In the genomic region with DNA sequence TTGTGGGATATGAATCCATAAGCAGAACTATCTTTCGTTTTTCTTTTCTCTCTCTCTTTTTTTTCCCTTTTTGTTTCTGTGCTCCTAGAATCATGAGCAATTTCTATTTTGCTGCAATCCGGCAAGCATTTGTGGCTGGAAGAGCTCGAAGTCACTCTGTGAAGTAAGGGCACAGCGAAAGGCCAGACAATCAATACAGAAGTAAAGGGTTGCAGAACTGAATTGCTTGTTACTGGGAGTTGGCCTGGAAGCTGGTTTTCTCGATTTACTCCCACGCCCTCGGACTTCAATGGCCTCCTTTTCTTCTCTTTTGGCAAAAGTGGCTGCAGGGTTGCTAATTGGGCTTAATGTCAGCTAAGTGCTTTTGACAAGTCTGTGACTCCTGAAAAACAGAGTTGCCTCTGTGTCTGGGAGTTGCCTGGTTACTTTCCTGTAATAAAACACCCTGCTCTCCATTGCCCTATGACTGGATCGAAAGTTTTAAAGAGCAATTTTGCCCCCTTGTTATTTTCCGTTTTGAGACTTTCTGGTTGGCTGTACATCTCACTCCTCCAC, we compare ENCODE assay signal across 16 mouse cellular contexts.
DNase-seq lines count a peak whose midpoint lies in the region; ATAC-seq lines count a peak whose summit lies in the region.
"Had no signal": no experiment of that assay in that cellular context is flagged by ENCODE, and none has a peak within 500 bp of the region (broad histone marks: within the 10 kb centered on the region; RNA-seq: fewer than 3 reads in every experiment).

No protein-coding gene starts in this region.

- H3K27ac ChIP-seq in midbrain, embryonic 14.5 days (replicated peaks; ENCODE audit: low read depth, low read length) = no peak overlapping the region
- H3K27ac ChIP-seq in midbrain, embryonic 10.5 days (replicated peaks) = no peak overlapping the region
- H3K27ac ChIP-seq in embryonic facial prominence, embryonic 12.5 days = no peak overlapping the region
- peak overlapping the region; percentile 63; the same call in 1 of the 2 replicates for H3K27ac ChIP-seq in limb, embryonic 12.5 days
- no peak overlapping the region for H3K27ac ChIP-seq in intestine, embryonic 15.5 days
- H3K27ac ChIP-seq: heart, embryonic 13.5 days; liver, embryonic 13.5 days had no signal

- H3K9me3 ChIP-seq in midbrain, embryonic 14.5 days (ENCODE audit: control insufficient read depth, low read length) = no peaks in the 10 kb centered on the region
- no peaks in the 10 kb centered on the region for H3K9me3 ChIP-seq in midbrain, embryonic 10.5 days (replicated peaks)
- no peaks in the 10 kb centered on the region for H3K9me3 ChIP-seq in embryonic facial prominence, embryonic 12.5 days
- no peaks in the 10 kb centered on the region for H3K9me3 ChIP-seq in limb, embryonic 12.5 days
- no peaks in the 10 kb centered on the region for H3K9me3 ChIP-seq in intestine, embryonic 15.5 days
- H3K9me3 ChIP-seq: heart, embryonic 13.5 days; liver, embryonic 13.5 days had no signal

- no peak overlapping the region for H3K4me2 ChIP-seq in midbrain, embryonic 14.5 days (ENCODE audit: low read length)
- no peak overlapping the region for H3K4me2 ChIP-seq in embryonic facial prominence, embryonic 12.5 days (replicated peaks)
- 0 out of 2 replicates have a peak overlapping the region, but pooled peaks have one; percentile 24 for H3K4me2 ChIP-seq in limb, embryonic 12.5 days
- no peak overlapping the region for H3K4me2 ChIP-seq in intestine, embryonic 15.5 days (replicated peaks)
- H3K4me2 ChIP-seq: heart, embryonic 13.5 days; liver, embryonic 13.5 days had no signal

- no peak for ATAC-seq in midbrain, embryonic 14.5 days (ENCODE audit: low FRiP score, low TSS enrichment)
- peak; percentile 47; the same call in 1 of the 2 replicates for ATAC-seq in embryonic facial prominence, embryonic 12.5 days (ENCODE audit: insufficient number of reproducible peaks, insufficient read depth, low FRiP score, low TSS enrichment)
- no peak for ATAC-seq in limb, embryonic 12.5 days (ENCODE audit: insufficient number of reproducible peaks, insufficient read depth, low FRiP score, low TSS enrichment, low read depth)
- no peak for ATAC-seq in intestine, embryonic 15.5 days
- ATAC-seq: intestine, postnatal 0 days had no signal

- peak; percentile 18 for DNase-seq in midbrain, embryonic 14.5 days
- no peak for DNase-seq in midbrain, embryonic 10.5 days (ENCODE audit: low spot score)
- DNase-seq in embryo, embryonic 10.5 days (ENCODE audit: low spot score) = peak; percentile 57
- DNase-seq in thymus, postnatal 10 days (ENCODE audit: low spot score in 2 of 2) = no peak
- DNase-seq in heart, postnatal 4 days = no peak
- DNase-seq: adrenal gland, postnatal 36 days; cerebellum, adult 11-12 months; gastrocnemius, postnatal 14 days; liver, embryonic 13.5 days; lung, postnatal 14 days; thymus, postnatal 14 days had no signal

- H3K4me1 ChIP-seq in midbrain, embryonic 14.5 days (ENCODE audit: control insufficient read depth, insufficient read depth, low read length) = no peaks in the 10 kb centered on the region
- peaks cover 7% of the 10 kb centered on the region; the same call in 1 of the 2 replicates for H3K4me1 ChIP-seq in midbrain, embryonic 10.5 days
- no peaks in the 10 kb centered on the region for H3K4me1 ChIP-seq in embryonic facial prominence, embryonic 12.5 days
- H3K4me1 ChIP-seq in limb, embryonic 12.5 days (replicated peaks) = 0 out of 2 replicates have a peak, but pooled peaks cover 8% of the 10 kb centered on the region
- no peaks in the 10 kb centered on the region for H3K4me1 ChIP-seq in intestine, embryonic 15.5 days (replicated peaks)
- H3K4me1 ChIP-seq: heart, embryonic 13.5 days; liver, embryonic 13.5 days had no signal

- 64% methylated on average over 9 of the region's 9 CpGs for WGBS in midbrain, embryonic 14.5 days
- WGBS in midbrain, embryonic 10.5 days = 73% methylated on average over 9 of the region's 9 CpGs
- 29% methylated on average over 9 of the region's 9 CpGs for WGBS in embryonic facial prominence, embryonic 12.5 days
- 27% methylated on average over 9 of the region's 9 CpGs for WGBS in limb, embryonic 12.5 days
- 59% methylated on average over 9 of the region's 9 CpGs for WGBS in intestine, embryonic 15.5 days

- no peaks in the 10 kb centered on the region for H3K27me3 ChIP-seq in midbrain, embryonic 14.5 days (ENCODE audit: control insufficient read depth, insufficient read depth, low read length)
- H3K27me3 ChIP-seq in midbrain, embryonic 10.5 days (ENCODE audit: low read depth, poor library complexity, severe bottlenecking) = no peaks in the 10 kb centered on the region
- no peaks in the 10 kb centered on the region for H3K27me3 ChIP-seq in embryonic facial prominence, embryonic 12.5 days
- no peaks in the 10 kb centered on the region for H3K27me3 ChIP-seq in limb, embryonic 12.5 days
- no peaks in the 10 kb centered on the region for H3K27me3 ChIP-seq in intestine, embryonic 15.5 days (replicated peaks)
- H3K27me3 ChIP-seq: heart, embryonic 13.5 days; liver, embryonic 13.5 days had no signal

- H3K36me3 ChIP-seq in midbrain, embryonic 14.5 days (ENCODE audit: control insufficient read depth, insufficient read depth, low read length) = no peaks in the 10 kb centered on the region
- no peaks in the 10 kb centered on the region for H3K36me3 ChIP-seq in midbrain, embryonic 10.5 days
- H3K36me3 ChIP-seq in embryonic facial prominence, embryonic 12.5 days = no peaks in the 10 kb centered on the region
- H3K36me3 ChIP-seq in limb, embryonic 12.5 days = no peaks in the 10 kb centered on the region
- H3K36me3 ChIP-seq in intestine, embryonic 15.5 days = no peaks in the 10 kb centered on the region
- H3K36me3 ChIP-seq: heart, embryonic 13.5 days; liver, embryonic 13.5 days had no signal

- H3K4me3 ChIP-seq in midbrain, embryonic 14.5 days (replicated peaks; ENCODE audit: low read depth, low read length) = no peak overlapping the region
- H3K4me3 ChIP-seq in midbrain, embryonic 10.5 days = no peak overlapping the region
- H3K4me3 ChIP-seq in embryonic facial prominence, embryonic 12.5 days = no peak overlapping the region
- no peak overlapping the region for H3K4me3 ChIP-seq in limb, embryonic 12.5 days (replicated peaks)
- no peak overlapping the region for H3K4me3 ChIP-seq in intestine, embryonic 15.5 days (replicated peaks)
- H3K4me3 ChIP-seq: heart, embryonic 13.5 days; liver, embryonic 13.5 days had no signal

- H3K9ac ChIP-seq in midbrain, embryonic 14.5 days (replicated peaks; ENCODE audit: low read length) = no peak overlapping the region
- no peak overlapping the region for H3K9ac ChIP-seq in embryonic facial prominence, embryonic 12.5 days
- H3K9ac ChIP-seq in limb, embryonic 12.5 days (replicated peaks) = no peak overlapping the region
- no peak overlapping the region for H3K9ac ChIP-seq in intestine, embryonic 15.5 days
- H3K9ac ChIP-seq: heart, embryonic 13.5 days; liver, embryonic 13.5 days had no signal

Comparison
In these comparisons a context has a peak if more than half of its experiments do, and no peak if none do; other contexts are left out.
1. DNase-seq: peak in midbrain, embryonic 14.5 days (single experiment) and embryo, embryonic 10.5 days (single experiment); none in midbrain, embryonic 10.5 days (single experiment), thymus, postnatal 10 days (0 of 2) and heart, postnatal 4 days (single experiment).